Comparison of ENCODE assay signal across 9 mouse cellular contexts in the genomic region with DNA sequence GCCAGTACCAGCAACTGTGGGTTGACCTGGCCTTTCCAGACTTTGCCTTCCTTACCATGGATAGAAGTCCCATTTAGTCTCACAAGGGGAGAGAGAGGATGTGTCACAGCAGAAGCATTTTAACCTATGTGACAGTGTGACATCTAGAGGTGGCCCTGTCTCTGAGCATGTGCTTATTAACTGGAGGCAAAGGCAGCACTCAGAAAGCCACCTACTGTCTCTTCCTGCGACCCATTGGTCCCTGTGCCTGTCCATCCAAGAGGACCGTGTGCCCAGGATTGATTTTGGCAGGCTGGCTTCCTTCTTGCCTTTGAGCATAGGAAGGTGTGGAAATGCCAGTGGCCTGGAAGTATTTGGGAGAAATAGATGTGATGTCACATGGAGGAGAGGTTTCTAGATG. TPM values are rescaled to one million over a fixed set of nuclear protein-coding genes. Genes with fewer than 3 reads are reported as not detected.
A peak's percentile ranks its signal among the peaks of the same experiment; 100 is the strongest.
DNase-seq lines count a peak whose midpoint lies in the region; ATAC-seq and TF ChIP-seq lines count a peak whose summit lies in the region.
"Had no signal": no experiment of that assay in that cellular context is flagged by ENCODE, and none has a peak within 500 bp of the region (broad histone marks: within the 10 kb centered on the region; RNA-seq: fewer than 3 reads in every experiment).

No protein-coding gene starts in this region.

- no peak for TF ChIP-seq CTCF in lung, embryonic 14.5 days (IDR thresholded peaks at IDR 0.05; ENCODE audit: low read depth)

- no peak overlapping the region; the same call in 1 of the 2 replicates for H3K9ac ChIP-seq in lung, embryonic 14.5 days
- no peak overlapping the region for H3K9ac ChIP-seq in hindbrain, embryonic 16.5 days (ENCODE audit: low read depth, low read length)
- no peak overlapping the region for H3K9ac ChIP-seq in neural tube, embryonic 15.5 days (replicated peaks)

- H3K36me3 ChIP-seq in lung, embryonic 14.5 days (ENCODE audit: insufficient read depth), result no peaks in the 10 kb centered on the region
- H3K36me3 ChIP-seq in hindbrain, embryonic 16.5 days (ENCODE audit: control insufficient read depth, insufficient read depth, low read length), result no peaks in the 10 kb centered on the region
- H3K36me3 ChIP-seq in neural tube, embryonic 15.5 days, result no peaks in the 10 kb centered on the region

- WGBS in lung, embryonic 14.5 days, result 66% methylated on average over 2 of the region's 2 CpGs
- WGBS in hindbrain, embryonic 16.5 days, result 64% methylated on average over 2 of the region's 2 CpGs
- WGBS in neural tube, embryonic 15.5 days, result 49% methylated on average over 2 of the region's 2 CpGs

- peaks cover 59% of the 10 kb centered on the region for H3K4me1 ChIP-seq in lung, embryonic 14.5 days (ENCODE audit: insufficient read depth)
- peaks cover 56% of the 10 kb centered on the region for H3K4me1 ChIP-seq in hindbrain, embryonic 16.5 days (ENCODE audit: control insufficient read depth, insufficient read depth, low read depth, low read length)
- H3K4me1 ChIP-seq in neural tube, embryonic 15.5 days, result peaks cover 82% of the 10 kb centered on the region

- no peak overlapping the region for H3K4me2 ChIP-seq in lung, embryonic 14.5 days
- no peak overlapping the region for H3K4me2 ChIP-seq in hindbrain, embryonic 16.5 days (ENCODE audit: low read length)
- H3K4me2 ChIP-seq in neural tube, embryonic 15.5 days, result no peak overlapping the region

- H3K27me3 ChIP-seq in lung, embryonic 14.5 days (ENCODE audit: insufficient read depth, low read length), result no peaks in the 10 kb centered on the region
- no peaks in the 10 kb centered on the region for H3K27me3 ChIP-seq in hindbrain, embryonic 16.5 days (replicated peaks; ENCODE audit: control insufficient read depth, insufficient read depth, low read length)
- H3K27me3 ChIP-seq in neural tube, embryonic 15.5 days (replicated peaks), result no peaks in the 10 kb centered on the region

- ATAC-seq in lung, embryonic 14.5 days (ENCODE audit: insufficient read depth), result no peak
- ATAC-seq in hindbrain, embryonic 16.5 days, result no peak
- ATAC-seq in neural tube, embryonic 15.5 days (ENCODE audit: low FRiP score), result no peak

- no peak overlapping the region for H3K4me3 ChIP-seq in lung, embryonic 14.5 days (ENCODE audit: low read depth, low read length)
- no peak overlapping the region for H3K4me3 ChIP-seq in hindbrain, embryonic 16.5 days (ENCODE audit: low read length)
- H3K4me3 ChIP-seq in neural tube, embryonic 15.5 days (replicated peaks), result no peak overlapping the region

- peak; percentile 29 for DNase-seq in adrenal gland, postnatal 14 days
- no peak for DNase-seq in adrenal gland, adult 18-20 months (ENCODE audit: low spot score in 2 of 2)
- DNase-seq in lung, embryonic 14.5 days, result no peak
- DNase-seq in lung, adult 18-20 months, result no peak
- no peak for DNase-seq in urinary bladder, adult 18-20 months (ENCODE audit: low spot score in 2 of 2)
- no peak for DNase-seq in adrenal gland, adult 2 months
- DNase-seq: cerebellum, adult 2 months had no signal

- peak overlapping the region; percentile 82 for H3K27ac ChIP-seq in lung, embryonic 14.5 days (ENCODE audit: low read depth)
- peak overlapping the region; percentile 13; the same call in 1 of the 2 replicates for H3K27ac ChIP-seq in hindbrain, embryonic 16.5 days (ENCODE audit: low read depth, low read length)
- H3K27ac ChIP-seq in neural tube, embryonic 15.5 days (replicated peaks), result peak overlapping the region; percentile 38

- H3K9me3 ChIP-seq in lung, embryonic 14.5 days (ENCODE audit: low read depth, low read length), result no peaks in the 10 kb centered on the region
- no peaks in the 10 kb centered on the region for H3K9me3 ChIP-seq in hindbrain, embryonic 16.5 days (ENCODE audit: control insufficient read depth, low read length)
- no peaks in the 10 kb centered on the region for H3K9me3 ChIP-seq in neural tube, embryonic 15.5 days (replicated peaks)

RNA-seq across cellular contexts. Expression of a gene that starts 22.0 kb away (rescaled TPM):
- 5.1 and 6.6 TPM in 2 replicates for total RNA-seq in adrenal gland, postnatal 14 days (2021)
- total RNA-seq in adrenal gland, adult 18-20 months (2021), result 1 to 10 TPM; 3.1 to 3.8 TPM
- polyA plus RNA-seq in lung, embryonic 14.5 days (2014; fragmentation: Nextera tagmentation; extraction: Ambion mirVana), result 23.4 and 24.1 TPM in 2 replicates
- 79.0 and 82.0 TPM in 2 replicates for polyA plus RNA-seq in hindbrain, embryonic 16.5 days (2015; fragmentation: Nextera tagmentation; extraction: Ambion mirVana)
- 84.8 and 89.7 TPM in 2 replicates for polyA plus RNA-seq in neural tube, embryonic 15.5 days (2015; fragmentation: Nextera tagmentation; extraction: Ambion mirVana)
- total RNA-seq in adrenal gland, adult 2 months (2021), result 1 to 10 TPM; 3.4 to 8.3 TPM
- polyA plus RNA-seq in adrenal gland, adult 2 months (2012; rRNA removed), result 2.1 TPM in 2 replicates

Comparison
In these comparisons a context has a peak if more than half of its experiments do, and no peak if none do; other contexts are left out.
1. H3K27ac ChIP-seq: peak in every context shown above with its lines; median percentile 82 in lung, embryonic 14.5 days; 38 in neural tube, embryonic 15.5 days; 13 in hindbrain, embryonic 16.5 days.